Mouse (Mus musculus) midbrain, embryonic 15.5 days (tissue): Measurements from ENCODE around the gene Nat9. TPM values are rescaled to one million over a fixed set of nuclear protein-coding genes. Genes with fewer than 3 reads are reported as not detected.

ENCODE experiments used
- ATAC-seq: fragments of 200-750 bp; cut with Nextera tagmentation; replicated peaks from 2 replicates; pipeline ENCODE4 v1.8.0; 2017; ENCODE audit warnings: moderate TSS enrichment
- H3K27ac ChIP-seq: fragments of 300-500 bp; sonication (generic); 2 replicates; pipeline ENCODE4 v1.5.1; 2015; ENCODE audit warnings: mild to moderate bottlenecking, inconsistent platforms
- H3K27me3 ChIP-seq: fragments of 300-500 bp; sonication (generic); replicated peaks from 2 replicates; pipeline ENCODE4 v1.6.1; 2015; ENCODE audit warnings: inconsistent platforms
- H3K36me3 ChIP-seq: fragments of 300-500 bp; sonication (generic); replicated peaks from 2 replicates; pipeline ENCODE4 v1.6.1; 2015; ENCODE audit warnings: inconsistent platforms
- H3K4me1 ChIP-seq: fragments of 300-500 bp; sonication (generic); 2 replicates; pipeline ENCODE4 v1.6.1; 2015; ENCODE audit warnings: inconsistent platforms
- H3K4me2 ChIP-seq: fragments of 300-500 bp; sonication (generic); 2 replicates; pipeline ENCODE4 v1.6.1; 2015; ENCODE audit warnings: inconsistent platforms, mild to moderate bottlenecking, moderate library complexity
- H3K4me3 ChIP-seq: fragments of 300-500 bp; sonication (generic); 2 replicates; pipeline ENCODE4 v1.5.1; 2015; ENCODE audit warnings: mild to moderate bottlenecking, inconsistent platforms
- H3K9ac ChIP-seq: fragments of 300-500 bp; sonication (generic); 2 replicates; pipeline ENCODE4 v1.6.1; 2015; ENCODE audit warnings: mild to moderate bottlenecking, inconsistent platforms
- H3K9me3 ChIP-seq: fragments of 300-500 bp; sonication (generic); 2 replicates; pipeline ENCODE4 v1.6.1; 2016; ENCODE audit warnings: inconsistent platforms
- WGBS: fragments of 180-500 bp; shearing (Covaris S2); methylation state at CpG from one replicate; pipeline ENCODE4 v1.1.7; 2015; ENCODE audit warnings: mixed read lengths; 5-methylcytosine and 5-hydroxymethylcytosine counted together
- polyA plus RNA-seq: library from polyadenylated mRNA; unstranded; fragments of >200 nt; fragmentation: Nextera tagmentation; extraction: Ambion mirVana; gene quantifications from 2 replicates; pipeline ENCODE4 v1.2.1, GENCODE M21; 2015

Gene Nat9
- polyA plus RNA-seq, 1 experiment from 2014 or later = 25.5 TPM

GRCm38 (mm10) chr11:115208776-115209732 is 21.4 kb upstream of the Nat9 start:
- WGBS = 77% methylated on average over 25 of the region's 25 CpGs
- Histone ChIP-seq H3K27ac (no peak overlapping the region), H3K27me3 (no peaks in the 10 kb centered on the region), H3K36me3 (peaks cover 17% of the 10 kb centered on the region), H3K4me1 (peaks cover 8% of the 10 kb centered on the region; the same call in 1 of the 2 replicates), H3K4me3 (no peak overlapping the region), H3K4me2 (no peak overlapping the region), H3K9ac (no peak overlapping the region), H3K9me3 (no peaks in the 10 kb centered on the region)
- ATAC-seq = no peak

- Histone ChIP-seq H3K4me1 (peaks cover 8% of the 10 kb centered on the region; the same call in 1 of the 2 replicates), H3K27me3 (no peaks in the 10 kb centered on the region), H3K36me3 (peaks cover 17% of the 10 kb centered on the region), H3K4me2 (no peak overlapping the region), H3K9me3 (no peaks in the 10 kb centered on the region), H3K4me3 (no peak overlapping the region), H3K9ac (no peak overlapping the region), H3K27ac (no peak overlapping the region)
- no peak for ATAC-seq
- 79% methylated on average over 12 of the region's 12 CpGs for WGBS
Observed at GRCm38 (mm10) chr11:115208126-115208525, 20.5 kb upstream of the Nat9 start.

GRCm38 (mm10) chr11:115202756-115203155 is 15.1 kb upstream of the Nat9 start:
- Histone ChIP-seq H3K27me3 (no peaks in the 10 kb centered on the region), H3K36me3 (peaks cover 17% of the 10 kb centered on the region), H3K9ac (no peak overlapping the region), H3K4me2 (no peak overlapping the region), H3K4me1 (peaks cover 4% of the 10 kb centered on the region; the same call in 1 of the 2 replicates), H3K4me3 (no peak overlapping the region), H3K9me3 (no peaks in the 10 kb centered on the region), H3K27ac (no peak overlapping the region)
- 97% methylated on average over 9 of the region's 9 CpGs for WGBS
- no peak for ATAC-seq

GRCm38 (mm10) chr11:115202316-115202715 is 14.7 kb upstream of the Nat9 start:
- H3K27me3 ChIP-seq = no peaks in the 10 kb centered on the region
- no peaks in the 10 kb centered on the region for H3K9me3 ChIP-seq
- H3K9ac ChIP-seq = no peak overlapping the region
- ATAC-seq = peak; percentile 83
- no peak overlapping the region for H3K4me2 ChIP-seq
- peaks cover 17% of the 10 kb centered on the region for H3K36me3 ChIP-seq
- peaks cover 4% of the 10 kb centered on the region; the same call in 1 of the 2 replicates for H3K4me1 ChIP-seq
- WGBS = 14% methylated on average over 12 of the region's 12 CpGs
- no peak overlapping the region for H3K4me3 ChIP-seq
- H3K27ac ChIP-seq = no peak overlapping the region

- H3K9ac ChIP-seq = no peak overlapping the region
- H3K27ac ChIP-seq = no peak overlapping the region
- WGBS = 93% methylated on average over 4 of the region's 4 CpGs
- H3K4me2 ChIP-seq = no peak overlapping the region
- H3K36me3 ChIP-seq = peaks cover 5% of the 10 kb centered on the region; the same call in 1 of the 2 replicates
- no peaks in the 10 kb centered on the region for H3K9me3 ChIP-seq
- no peak for ATAC-seq
- no peak overlapping the region for H3K4me3 ChIP-seq
- H3K27me3 ChIP-seq = no peaks in the 10 kb centered on the region
- H3K4me1 ChIP-seq = peaks cover 4% of the 10 kb centered on the region; the same call in 1 of the 2 replicates
Observed at GRCm38 (mm10) chr11:115200520-115200919, 12.9 kb upstream of the Nat9 start.

GRCm38 (mm10) chr11:115198932-115199384 is 11.3 kb upstream of the Nat9 start:
- Histone ChIP-seq H3K9me3 (no peaks in the 10 kb centered on the region), H3K9ac (no peak overlapping the region), H3K27me3 (no peaks in the 10 kb centered on the region), H3K4me3 (no peak overlapping the region), H3K27ac (no peak overlapping the region), H3K4me1 (peaks cover 4% of the 10 kb centered on the region; the same call in 1 of the 2 replicates), H3K4me2 (no peak overlapping the region), H3K36me3 (no peaks in the 10 kb centered on the region; the same call in 1 of the 2 replicates)
- WGBS = 67% methylated on average over 12 of the region's 12 CpGs
- ATAC-seq = no peak

GRCm38 (mm10) chr11:115197558-115197957 is 9.9 kb upstream of the Nat9 start:
- no peaks in the 10 kb centered on the region for H3K27me3 ChIP-seq
- no peak overlapping the region for H3K27ac ChIP-seq
- WGBS = 88% methylated on average over 8 of the region's 8 CpGs
- H3K36me3 ChIP-seq = no peaks in the 10 kb centered on the region; the same call in 1 of the 2 replicates
- H3K4me1 ChIP-seq = peaks cover 4% of the 10 kb centered on the region; the same call in 1 of the 2 replicates
- no peak overlapping the region for H3K4me3 ChIP-seq
- H3K9me3 ChIP-seq = no peaks in the 10 kb centered on the region
- no peak for ATAC-seq
- H3K9ac ChIP-seq = no peak overlapping the region
- H3K4me2 ChIP-seq = no peak overlapping the region

GRCm38 (mm10) chr11:115195933-115196332 is 8.3 kb upstream of the Nat9 start:
- Histone ChIP-seq H3K36me3 (no peaks in the 10 kb centered on the region; the same call in 1 of the 2 replicates), H3K9ac (no peak overlapping the region), H3K27me3 (no peaks in the 10 kb centered on the region), H3K9me3 (no peaks in the 10 kb centered on the region), H3K4me2 (no peak overlapping the region), H3K4me1 (no peaks in the 10 kb centered on the region), H3K27ac (no peak overlapping the region), H3K4me3 (no peak overlapping the region)
- WGBS = 93% methylated on average over 5 of the region's 5 CpGs
- no peak for ATAC-seq

- Histone ChIP-seq H3K36me3 (no peaks in the 10 kb centered on the region), H3K4me1 (no peaks in the 10 kb centered on the region), H3K9me3 (no peaks in the 10 kb centered on the region), H3K4me3 (no peak overlapping the region), H3K27me3 (no peaks in the 10 kb centered on the region), H3K4me2 (no peak overlapping the region), H3K9ac (no peak overlapping the region), H3K27ac (no peak overlapping the region)
- ATAC-seq = no peak
- WGBS = 89% methylated on average over 6 of the region's 6 CpGs
Observed at GRCm38 (mm10) chr11:115194693-115195092, 7.0 kb upstream of the Nat9 start.

GRCm38 (mm10) chr11:115192180-115192579 is 4.5 kb upstream of the Nat9 start:
- H3K4me3 ChIP-seq = no peak overlapping the region
- WGBS = 72% methylated on average over 9 of the region's 9 CpGs
- no peaks in the 10 kb centered on the region for H3K9me3 ChIP-seq
- ATAC-seq = no peak
- H3K27me3 ChIP-seq = no peaks in the 10 kb centered on the region
- H3K27ac ChIP-seq = no peak overlapping the region
- no peak overlapping the region for H3K4me2 ChIP-seq
- H3K36me3 ChIP-seq = no peaks in the 10 kb centered on the region
- peaks cover 14% of the 10 kb centered on the region for H3K4me1 ChIP-seq
- no peak overlapping the region for H3K9ac ChIP-seq

GRCm38 (mm10) chr11:115189304-115189703 is 1.6 kb upstream of the Nat9 start:
- Histone ChIP-seq H3K27me3 (no peaks in the 10 kb centered on the region), H3K36me3 (no peaks in the 10 kb centered on the region), H3K9ac (no peak overlapping the region), H3K9me3 (no peaks in the 10 kb centered on the region), H3K4me1 (peaks cover 21% of the 10 kb centered on the region), H3K4me2 (no peak overlapping the region), H3K4me3 (no peak overlapping the region), H3K27ac (no peak overlapping the region)
- WGBS = 93% methylated on average over 6 of the region's 6 CpGs
- ATAC-seq = no peak

GRCm38 (mm10) chr11:115188539-115189231 is 1.0 kb upstream of the Nat9 start:
- no peaks in the 10 kb centered on the region for H3K27me3 ChIP-seq
- H3K36me3 ChIP-seq = no peaks in the 10 kb centered on the region
- ATAC-seq = no peak
- WGBS = 87% methylated on average over 13 of the region's 13 CpGs
- H3K4me1 ChIP-seq = peaks cover 21% of the 10 kb centered on the region
- no peak overlapping the region for H3K27ac ChIP-seq
- 0 out of 2 replicates have a peak overlapping the region, but pooled peaks have one; percentile 82 for H3K4me2 ChIP-seq
- 0 out of 2 replicates have a peak overlapping the region, but pooled peaks have one; percentile 80 for H3K9ac ChIP-seq
- no peaks in the 10 kb centered on the region for H3K9me3 ChIP-seq
- H3K4me3 ChIP-seq = no peak overlapping the region
